Mouse (Mus musculus): ENCODE results near the gene Trim21.

Gene Trim21

GRCm38 (mm10) chr7:102564999-102565997 is at the start of gene Trim21:
Trim21 (minus strand) TSS chr7:102565486.
- DNase-seq (ENCODE audit: low read depth in 1 of 2, low spot score in 2 of 2), result peak; percentile 64 to 71

GRCm38 (mm10) chr7:102597378-102598031 is 32.2 kb upstream of the Trim21 start, which contains the start of gene Olfr552:
Olfr552 (plus strand) TSS chr7:102597770.
- no peak for DNase-seq (ENCODE audit: low read depth in 1 of 2, low spot score in 2 of 2)

- DNase-seq (ENCODE audit: low read depth in 1 of 2, low spot score in 2 of 2), result no peak
Measured at GRCm38 (mm10) chr7:102591786-102592185, 26.5 kb upstream of the Trim21 start, which contains the start of gene Olfr551. Olfr551 (minus strand) TSS chr7:102591886.

- DNase-seq (ENCODE audit: low read depth in 1 of 2, low spot score in 2 of 2), result no peak
Measured at GRCm38 (mm10) chr7:102575998-102576397, 10.7 kb upstream of the Trim21 start.

- DNase-seq (ENCODE audit: low read depth in 1 of 2, low spot score in 2 of 2), result no peak
Measured at GRCm38 (mm10) chr7:102573174-102573830, 8.0 kb upstream of the Trim21 start.

GRCm38 (mm10) chr7:102571142-102571541 is 5.9 kb upstream of the Trim21 start, which contains the start of gene Olfr550:
Olfr550 (plus strand) TSS chr7:102571442.
- no peak for DNase-seq (ENCODE audit: low read depth in 1 of 2, low spot score in 2 of 2)

GRCm38 (mm10) chr7:102566219-102566618 is 933 bp upstream of the Trim21 start:
- DNase-seq (ENCODE audit: low read depth in 1 of 2, low spot score in 2 of 2), result no peak

GRCm38 (mm10) chr7:102553279-102553678 is 12.0 kb downstream of the Trim21 start:
- no peak for DNase-seq (ENCODE audit: low read depth in 1 of 2, low spot score in 2 of 2)

GRCm38 (mm10) chr7:102549570-102549969 is 15.7 kb downstream of the Trim21 start, which contains the start of gene Olfr549:
Olfr549 (plus strand) TSS chr7:102549870.
- DNase-seq (ENCODE audit: low read depth in 1 of 2, low spot score in 2 of 2), result no peak

- DNase-seq (ENCODE audit: low read depth in 1 of 2, low spot score in 2 of 2), result no peak
Measured at GRCm38 (mm10) chr7:102541251-102541650, 24.0 kb downstream of the Trim21 start.

GRCm38 (mm10) chr7:102540596-102540995 is 24.7 kb downstream of the Trim21 start, which contains the start of gene Olfr548-ps1:
Olfr548-ps1 (plus strand) TSS chr7:102540896.
- DNase-seq (ENCODE audit: low read depth in 1 of 2, low spot score in 2 of 2), result no peak

- no peak for DNase-seq (ENCODE audit: low read depth in 1 of 2, low spot score in 2 of 2)
Measured at GRCm38 (mm10) chr7:102534449-102534848, 30.8 kb downstream of the Trim21 start, which contains the start of gene Olfr547. Olfr547 (plus strand) TSS chr7:102534749.

- no peak for DNase-seq (ENCODE audit: low read depth in 1 of 2, low spot score in 2 of 2)
Measured at GRCm38 (mm10) chr7:102529052-102529451, 36.2 kb downstream of the Trim21 start.

GRCm38 (mm10) chr7:102517051-102517335 is 48.3 kb downstream of the Trim21 start:
- no peak for DNase-seq (ENCODE audit: low read depth in 1 of 2, low spot score in 2 of 2)

- no peak for DNase-seq (ENCODE audit: low read depth in 1 of 2, low spot score in 2 of 2)
Measured at GRCm38 (mm10) chr7:102516261-102517050, 48.8 kb downstream of the Trim21 start.

GRCm38 (mm10) chr7:102514144-102514543 is 51.1 kb downstream of the Trim21 start:
- DNase-seq (ENCODE audit: low read depth in 1 of 2, low spot score in 2 of 2), result no peak

GRCm38 (mm10) chr7:102512814-102513435 is 52.4 kb downstream of the Trim21 start:
- peak; percentile 52 to 61 for DNase-seq (ENCODE audit: low read depth in 1 of 2, low spot score in 2 of 2)

- no peak for DNase-seq (ENCODE audit: low read depth in 1 of 2, low spot score in 2 of 2)
Measured at GRCm38 (mm10) chr7:102511927-102512326, 53.4 kb downstream of the Trim21 start.

- no peak for DNase-seq (ENCODE audit: low read depth in 1 of 2, low spot score in 2 of 2)
Measured at GRCm38 (mm10) chr7:102509726-102510125, 55.6 kb downstream of the Trim21 start.

- DNase-seq (ENCODE audit: low read depth in 1 of 2, low spot score in 2 of 2), result no peak
Measured at GRCm38 (mm10) chr7:102508666-102509065, 56.6 kb downstream of the Trim21 start.

Measured in monocyte, adult 2 months (primary cell).